In genomic region chr6:91582338-91582737, GRCm38 (mm10) we compare ENCODE assay signal across 15 mouse cellular contexts.
DNase-seq lines count a peak whose midpoint lies in the region.
"Had no signal": no experiment of that assay in that cellular context is flagged by ENCODE, and none has a peak within 500 bp of the region (broad histone marks: within the 10 kb centered on the region; RNA-seq: fewer than 3 reads in every experiment).

No protein-coding gene starts in this region.

- H3K4me1 ChIP-seq in brown adipose tissue, adult 24 weeks (ENCODE audit: control insufficient read depth, insufficient read depth, insufficient read length, low read length): peaks cover 30% of the 10 kb centered on the region
- H3K4me1 ChIP-seq: hindbrain, embryonic 12.5 days; intestine, embryonic 15.5 days had no signal

- no peak overlapping the region for H3K4me3 ChIP-seq in brown adipose tissue, adult 24 weeks (ENCODE audit: insufficient read depth, low read depth, low read length)
- H3K4me3 ChIP-seq: embryonic facial prominence, embryonic 12.5 days; forebrain, embryonic 10.5 days; heart, embryonic 13.5 days; hindbrain, embryonic 12.5 days; intestine, embryonic 15.5 days had no signal

- peak; percentile 15 to 45 for DNase-seq in gastrocnemius, adult 8-10 months (ENCODE audit: low spot score in 2 of 2)
- DNase-seq in gastrocnemius, postnatal 10 days: no peak
- peak; percentile 73 to 84 for DNase-seq in kidney, postnatal 36 days
- no peak for DNase-seq in kidney, postnatal 10 days
- DNase-seq in lung, postnatal 4 days: peak; percentile 41 to 46
- DNase-seq in right cerebral cortex, postnatal 36 days (ENCODE audit: low spot score in 2 of 2): no peak
- DNase-seq: layer of hippocampus, adult 9-11 months; thymus, adult 2 months had no signal

- H3K27ac ChIP-seq in brown adipose tissue, adult 24 weeks (replicated peaks; ENCODE audit: low read depth, low read length): peak overlapping the region; percentile 96
- H3K27ac ChIP-seq: embryonic facial prominence, embryonic 12.5 days; forebrain, embryonic 10.5 days; heart, embryonic 13.5 days; hindbrain, embryonic 12.5 days; intestine, embryonic 15.5 days; liver, embryonic 14.5 days had no signal

Comparison
In these comparisons a context has a peak if more than half of its experiments do, and no peak if none do; other contexts are left out.
1. DNase-seq: peak in gastrocnemius, adult 8-10 months (2 of 2), kidney, postnatal 36 days (2 of 2) and lung, postnatal 4 days (2 of 2); none in gastrocnemius, postnatal 10 days (single experiment), kidney, postnatal 10 days (single experiment) and right cerebral cortex, postnatal 36 days (0 of 2).